Mouse (Mus musculus) cerebellum, adult 2 months (tissue): Measurements from ENCODE around the gene Xylt2. TPM values are rescaled to one million over a fixed set of nuclear protein-coding genes. Genes with fewer than 3 reads are reported as not detected.

Experiments used
- DNase-seq, 2 experiments: peaks; one replicate each; pipeline ENCODE4 v3.0.0; 2021
- H3K27ac ChIP-seq: fragments of 200-500 bp; 2 replicates; pipeline ENCODE4 v1.5.1; 2012; ENCODE audit warnings: low read length, control low read depth, inconsistent platforms; ENCODE audit not compliant: insufficient read depth
- H3K27me3 ChIP-seq: fragments of 200-500 bp; 2 replicates; pipeline ENCODE4 v1.6.1; 2012; ENCODE audit warnings: inconsistent platforms, mild to moderate bottlenecking, low read length, moderate library complexity; ENCODE audit not compliant: control insufficient read depth, insufficient read depth
- H3K4me1 ChIP-seq: fragments of 200-500 bp; 2 replicates; pipeline ENCODE4 v1.6.1; 2011; ENCODE audit warnings: low read length; ENCODE audit not compliant: control insufficient read depth, insufficient read depth
- H3K4me3 ChIP-seq: fragments of 200-500 bp; replicated peaks from 2 replicates; pipeline ENCODE3; 2011; ENCODE audit warnings: mild to moderate bottlenecking, low read depth, low read length, control low read depth; ENCODE audit not compliant: insufficient read depth
- CTCF ChIP-seq: fragments of 200-500 bp; IDR thresholded peaks from 2 replicates; pipeline ENCODE4 v1.5.1; 2011; ENCODE audit warnings: low read depth, mild to moderate bottlenecking, control low read depth, low read length, moderate library complexity, borderline replicate concordance; ENCODE audit not compliant: insufficient read depth
- POLR2A ChIP-seq: fragments of 200-500 bp; IDR thresholded peaks from 2 replicates; pipeline ENCODE4 v1.6.1; 2011; ENCODE audit warnings: low read length, control low read depth, borderline replicate concordance; ENCODE audit not compliant: insufficient read depth
- WGBS: fragments of 180-500 bp; shearing (Covaris S2); methylation state at CpG from one replicate; pipeline ENCODE4 v1.1.7; 2018; 5-methylcytosine and 5-hydroxymethylcytosine counted together
- polyA plus RNA-seq: library from polyadenylated mRNA; depleted of rRNA; stranded (reverse); fragments of >200 nt; gene quantifications from 2 replicates; pipeline ENCODE4 v1.2.3, GENCODE M21; 2012; rRNA removed

The Xylt2 gene
- polyA plus RNA-seq: 30.5 and 30.7 TPM in 2 replicates

DNA sequence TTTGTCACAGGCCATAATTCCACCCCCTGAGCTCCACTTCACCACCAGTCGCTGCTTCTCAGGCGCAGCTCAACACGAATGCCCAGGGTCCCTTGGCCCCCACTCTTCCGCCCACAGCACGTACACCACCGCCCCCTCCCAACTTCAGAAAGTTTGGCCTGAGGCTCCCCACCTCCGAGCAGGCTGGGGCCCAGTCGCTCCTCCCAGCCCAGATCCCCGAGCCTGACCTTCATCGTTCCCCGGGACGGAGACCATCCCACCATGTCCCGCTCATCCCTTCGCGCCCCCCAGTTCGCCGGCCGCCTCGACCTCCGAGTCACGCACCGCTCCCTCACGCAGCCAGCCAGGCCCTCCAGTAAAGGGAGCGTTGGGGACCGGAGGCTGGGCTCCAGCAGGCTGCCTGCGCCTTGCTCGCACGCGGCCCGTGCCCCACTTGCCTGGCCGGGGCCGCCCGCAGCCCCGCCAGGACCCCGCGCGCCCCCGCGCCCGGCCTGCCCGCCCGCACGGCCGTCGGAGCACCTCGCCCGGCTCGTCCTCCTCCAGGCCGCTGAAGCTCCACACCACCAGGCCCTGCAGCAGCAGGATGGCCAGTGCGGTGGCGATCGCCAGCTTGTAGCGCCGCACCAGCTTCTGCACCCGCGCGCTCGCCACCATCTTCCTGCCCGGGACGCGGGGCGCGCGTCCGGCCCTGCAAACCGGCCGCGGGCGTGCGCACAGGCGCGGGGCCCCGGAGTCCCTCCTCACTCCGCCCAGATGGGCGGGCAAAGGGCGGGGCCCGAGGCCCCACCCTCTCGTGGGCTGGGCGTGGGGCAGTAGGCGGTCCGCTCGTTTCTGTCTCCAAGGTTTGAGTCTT is at the start of gene Xylt2:
Xylt2 (minus strand) TSS at position 762 of the 853 bp plus-strand sequence.
- under 1% methylated on average over 76 of the region's 82 CpGs for WGBS
- Histone ChIP-seq H3K27ac (peak within 1 kb of the TSS; percentile 53), H3K4me3 (peak within 1 kb of the TSS; percentile 93), H3K4me1 (peaks cover 17% of the 10 kb centered on the region), H3K27me3 (no peaks in the 10 kb centered on the region)
- peak; percentile 89 to 91 for DNase-seq
- no peak for TF ChIP-seq CTCF
- peak; percentile 93 for TF ChIP-seq POLR2A

- no peak for DNase-seq
- Histone ChIP-seq H3K27ac (no peak overlapping the region), H3K4me1 (peaks cover 3% of the 10 kb centered on the region; the same call in 1 of the 2 replicates), H3K4me3 (no peak overlapping the region), H3K27me3 (no peaks in the 10 kb centered on the region)
- 90% methylated on average over 2 of the region's 2 CpGs for WGBS
- TF ChIP-seq CTCF (no peak), POLR2A (no peak)
These were observed 41.9 kb upstream of the Xylt2 start for GRCm38 (mm10) chr11:94719216-94719615.

GRCm38 (mm10) chr11:94718113-94718909 is 41.0 kb upstream of the Xylt2 start:
- H3K4me1 ChIP-seq: peaks cover 3% of the 10 kb centered on the region; the same call in 1 of the 2 replicates
- H3K27ac ChIP-seq: no peak overlapping the region
- no peak overlapping the region for H3K4me3 ChIP-seq
- TF ChIP-seq POLR2A: no peak
- H3K27me3 ChIP-seq: no peaks in the 10 kb centered on the region
- DNase-seq: no peak
- 83% methylated on average over 7 of the region's 7 CpGs for WGBS

- no peak for TF ChIP-seq POLR2A
- TF ChIP-seq CTCF: no peak
- Histone ChIP-seq H3K27ac (no peak overlapping the region), H3K27me3 (no peaks in the 10 kb centered on the region), H3K4me1 (peaks cover 3% of the 10 kb centered on the region; the same call in 1 of the 2 replicates), H3K4me3 (no peak overlapping the region)
- 45% methylated on average over 11 of the region's 11 CpGs for WGBS
- DNase-seq: no peak
These were observed 39.9 kb upstream of the Xylt2 start for GRCm38 (mm10) chr11:94717239-94717638.

GRCm38 (mm10) chr11:94716754-94717153 is 39.4 kb upstream of the Xylt2 start:
- WGBS: 8% methylated on average over 9 of the region's 9 CpGs
- Histone ChIP-seq H3K27ac (no peak overlapping the region), H3K27me3 (no peaks in the 10 kb centered on the region), H3K4me1 (peaks cover 3% of the 10 kb centered on the region; the same call in 1 of the 2 replicates), H3K4me3 (peak overlapping the region; percentile 37)
- peak; percentile 32 for DNase-seq
- TF ChIP-seq POLR2A: no peak
- TF ChIP-seq CTCF: peak; percentile 65

GRCm38 (mm10) chr11:94715622-94716021 is 38.3 kb upstream of the Xylt2 start:
- H3K4me3 ChIP-seq: no peak overlapping the region
- 94% methylated on average over 5 of the region's 5 CpGs for WGBS
- peaks cover 3% of the 10 kb centered on the region; the same call in 1 of the 2 replicates for H3K4me1 ChIP-seq
- TF ChIP-seq CTCF (no peak), POLR2A (no peak)
- H3K27me3 ChIP-seq: no peaks in the 10 kb centered on the region
- no peak overlapping the region for H3K27ac ChIP-seq
- DNase-seq: no peak

- Histone ChIP-seq H3K27ac (no peak overlapping the region), H3K4me3 (no peak overlapping the region), H3K4me1 (peaks cover 3% of the 10 kb centered on the region; the same call in 1 of the 2 replicates), H3K27me3 (no peaks in the 10 kb centered on the region)
- peak in 1 of 2 experiments; percentile 5 for DNase-seq
- no peak for TF ChIP-seq CTCF
- no peak for TF ChIP-seq POLR2A
- 17% methylated on average over 11 of the region's 11 CpGs for WGBS
These were observed 36.0 kb upstream of the Xylt2 start for GRCm38 (mm10) chr11:94713246-94713860.
